ENCODE assay signal across 8 mouse cellular contexts in the genomic region with DNA sequence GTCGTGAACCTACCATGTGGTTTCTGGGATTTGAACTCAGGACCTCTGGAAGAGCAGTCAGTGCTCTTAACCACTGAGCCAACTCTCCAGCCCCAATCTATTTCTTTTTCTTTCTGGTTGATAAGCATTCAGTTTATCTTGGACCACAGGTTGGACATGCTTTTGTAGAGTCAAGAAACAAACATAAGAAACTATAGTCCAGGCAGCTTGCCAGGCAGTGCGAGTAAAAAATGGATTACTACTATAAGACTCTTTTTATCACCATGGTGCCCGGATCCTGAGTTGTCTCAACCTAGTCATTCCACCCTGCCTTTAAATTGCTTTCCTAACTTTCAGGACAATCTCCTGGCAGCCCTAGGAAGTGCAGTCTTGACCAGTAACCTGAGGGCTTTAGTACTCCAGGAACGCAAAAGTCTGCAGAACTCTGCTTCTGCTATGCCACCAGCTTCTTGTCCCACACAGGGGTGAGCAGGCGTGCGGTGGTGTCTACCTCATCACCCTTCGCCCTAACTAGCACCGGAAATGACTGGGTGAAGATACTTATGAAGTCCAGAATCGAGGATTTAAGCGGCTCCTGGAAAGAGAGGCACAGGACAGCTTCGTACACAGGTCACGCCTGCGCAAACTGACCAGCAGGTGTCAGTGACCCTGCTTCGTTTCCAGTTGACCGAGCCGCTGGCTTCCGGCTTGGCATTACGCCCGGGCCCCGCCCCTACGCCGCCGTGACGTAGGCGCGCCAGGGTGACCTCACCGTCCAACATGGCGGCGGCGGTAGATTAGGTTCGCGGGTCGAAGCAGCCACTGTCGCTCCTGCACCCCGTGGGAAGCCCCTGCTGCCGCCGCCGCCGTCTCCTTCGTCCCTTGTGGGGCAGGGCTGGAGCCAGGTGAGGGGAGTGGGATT. TPM values are rescaled to one million over a fixed set of nuclear protein-coding genes. Genes with fewer than 3 reads are reported as not detected.
DNase-seq lines count a peak whose midpoint lies in the region; ATAC-seq and TF ChIP-seq lines count a peak whose summit lies in the region.

A gene (plus strand): TSS at position 739 of the 901 bp plus-strand sequence.

- intact Hi-C loops in heart, postnatal 14 days (cut with DNase I) = no loop called here

- H3K4me1 ChIP-seq in E14TG2a.4 (replicated peaks; ENCODE audit: low read depth, low read length) = peaks cover 21% of the 10 kb centered on the region
- H3K4me1 ChIP-seq in forebrain, embryonic 14.5 days (ENCODE audit: control insufficient read depth, insufficient read depth, low read length) = peaks cover 6% of the 10 kb centered on the region
- H3K4me1 ChIP-seq in neural tube, embryonic 15.5 days = peaks cover 19% of the 10 kb centered on the region

- no peaks in the 10 kb centered on the region for H3K36me3 ChIP-seq in E14TG2a.4 (ENCODE audit: insufficient read depth, low read length)
- H3K36me3 ChIP-seq in forebrain, embryonic 14.5 days (ENCODE audit: control insufficient read depth, insufficient read depth, low read length) = no peaks in the 10 kb centered on the region
- H3K36me3 ChIP-seq in neural tube, embryonic 15.5 days = 0 out of 2 replicates have a peak, but pooled peaks cover 6% of the 10 kb centered on the region

- H3K9me3 ChIP-seq in E14TG2a.4 (ENCODE audit: low read length) = no peaks in the 10 kb centered on the region
- no peaks in the 10 kb centered on the region for H3K9me3 ChIP-seq in forebrain, embryonic 14.5 days (replicated peaks; ENCODE audit: control insufficient read depth, low read length)
- H3K9me3 ChIP-seq in neural tube, embryonic 15.5 days (replicated peaks) = no peaks in the 10 kb centered on the region

- peak within 1 kb of the TSS; percentile 73 for H3K4me2 ChIP-seq in forebrain, embryonic 14.5 days (ENCODE audit: low read length)
- peak within 1 kb of the TSS; percentile 77 for H3K4me2 ChIP-seq in neural tube, embryonic 15.5 days

- H3K9ac ChIP-seq in forebrain, embryonic 14.5 days (ENCODE audit: low read length) = peak within 1 kb of the TSS; percentile 96
- peak within 1 kb of the TSS; percentile 98 for H3K9ac ChIP-seq in neural tube, embryonic 15.5 days (replicated peaks)

- TF ChIP-seq CTCF in E14TG2a.4 (conservative IDR thresholded peaks at IDR 0.05; ENCODE audit: low read length) = no peak

- ATAC-seq in cerebellum, adult (ENCODE audit: insufficient number of reproducible peaks, low FRiP score, low TSS enrichment) = peak; percentile 90
- ATAC-seq in forebrain, embryonic 14.5 days = peak; percentile 95
- ATAC-seq in neural tube, embryonic 15.5 days (ENCODE audit: low FRiP score) = peak; percentile 96

- peak within 1 kb of the TSS; percentile 95 for H3K4me3 ChIP-seq in E14TG2a.4 (replicated peaks; ENCODE audit: low read length)
- peak within 1 kb of the TSS; percentile 86 for H3K4me3 ChIP-seq in forebrain, embryonic 14.5 days (ENCODE audit: low read depth, low read length)
- peak within 1 kb of the TSS; percentile 86 for H3K4me3 ChIP-seq in neural tube, embryonic 15.5 days (replicated peaks)

- DNase-seq in forebrain, embryonic 14.5 days (ENCODE audit: low spot score) = peak; percentile 84
- peak; percentile 98 to 100 for DNase-seq in heart, postnatal 14 days
- peak; percentile 95 for DNase-seq in layer of hippocampus, adult 11-12 months (ENCODE audit: low spot score)
- DNase-seq in lung, adult 18-20 months = peak; percentile 95 to 97
- DNase-seq in testis, postnatal 14 days (ENCODE audit: low spot score) = peak; percentile 95

- peak within 1 kb of the TSS; percentile 91 for H3K27ac ChIP-seq in forebrain, embryonic 14.5 days (ENCODE audit: low read depth, low read length)
- H3K27ac ChIP-seq in neural tube, embryonic 15.5 days (replicated peaks) = peak within 1 kb of the TSS; percentile 97

- no peaks in the 10 kb centered on the region for H3K27me3 ChIP-seq in E14TG2a.4 (ENCODE audit: insufficient read depth, low read length)
- H3K27me3 ChIP-seq in forebrain, embryonic 14.5 days (replicated peaks; ENCODE audit: control insufficient read depth, insufficient read depth, low read length) = no peaks in the 10 kb centered on the region
- no peaks in the 10 kb centered on the region for H3K27me3 ChIP-seq in neural tube, embryonic 15.5 days (replicated peaks)

- 5% methylated on average over 40 of the region's 40 CpGs for whole genome bisulfite sequencing in forebrain, embryonic 14.5 days
- 3% methylated on average over 40 of the region's 40 CpGs for WGBS in neural tube, embryonic 15.5 days

RNA-seq across cellular contexts. Expression of the gene that starts here (rescaled TPM):
- polyA plus RNA-seq in forebrain, embryonic 14.5 days (2014; fragmentation: Nextera tagmentation; extraction: Ambion mirVana) = 31.2 and 31.3 TPM in 2 replicates
- total RNA-seq in heart, postnatal 14 days (2021) = 10 to 100 TPM; 73.9 to 77.4 TPM
- 22.6 and 28.4 TPM in 2 replicates for polyA plus RNA-seq in neural tube, embryonic 15.5 days (2015; fragmentation: Nextera tagmentation; extraction: Ambion mirVana)

Comparison
In these comparisons a context has a peak if more than half of its experiments do, and no peak if none do; other contexts are left out.
1. Peak in every context shown above with its lines: DNase-seq, ATAC-seq, H3K4me3 ChIP-seq and H3K27ac ChIP-seq.